Mouse (Mus musculus) limb, embryonic 11.5 days (tissue): Measurements from ENCODE around the gene Trim45. TPM values are rescaled to one million over a fixed set of nuclear protein-coding genes. Genes with fewer than 3 reads are reported as not detected.

ENCODE experiments used
- ATAC-seq: fragments of 200-750 bp; cut with Nextera tagmentation; 2 replicates; pipeline ENCODE4 v1.8.0; 2017; ENCODE audit warnings: low read depth; ENCODE audit not compliant: insufficient number of reproducible peaks, low FRiP score, low TSS enrichment
- DNase-seq: peaks from one replicate; pipeline ENCODE4 v3.0.0-alpha.2; 2015; ENCODE audit warnings: low spot score
- H3K27ac ChIP-seq: fragments of 300-500 bp; sonication (generic); replicated peaks from 2 replicates; pipeline ENCODE4 v1.5.1; 2014; ENCODE audit warnings: low read depth, mild to moderate bottlenecking, low read length
- H3K27me3 ChIP-seq: fragments of 300-500 bp; sonication (generic); 2 replicates; pipeline ENCODE4 v1.6.1; 2014; ENCODE audit warnings: mild to moderate bottlenecking, low read length, mixed read lengths; ENCODE audit not compliant: control insufficient read depth, insufficient read depth
- H3K36me3 ChIP-seq: fragments of 300-500 bp; sonication (generic); 2 replicates; pipeline ENCODE4 v1.6.1; 2014; ENCODE audit warnings: mild to moderate bottlenecking, low read length, moderate library complexity, mixed read lengths; ENCODE audit not compliant: control insufficient read depth, insufficient read depth
- H3K4me1 ChIP-seq: fragments of 300-500 bp; sonication (generic); 2 replicates; pipeline ENCODE4 v1.6.1; 2014; ENCODE audit warnings: low read length, mixed read lengths; ENCODE audit not compliant: control insufficient read depth, insufficient read depth
- H3K4me2 ChIP-seq: fragments of 300-500 bp; sonication (generic); 2 replicates; pipeline ENCODE4 v1.6.1; 2014; ENCODE audit warnings: low read depth, mild to moderate bottlenecking, moderate library complexity; ENCODE audit not compliant: severe bottlenecking
- H3K4me3 ChIP-seq: fragments of 300-500 bp; sonication (generic); 2 replicates; pipeline ENCODE4 v1.5.1; 2014; ENCODE audit warnings: low read depth, low read length
- H3K9ac ChIP-seq: fragments of 300-500 bp; sonication (generic); 2 replicates; pipeline ENCODE4 v1.6.1; 2014; ENCODE audit warnings: mild to moderate bottlenecking, low read length
- H3K9me3 ChIP-seq: fragments of 300-500 bp; sonication (generic); 2 replicates; pipeline ENCODE4 v1.6.1; 2016; ENCODE audit warnings: low read length; ENCODE audit not compliant: control insufficient read depth
- WGBS: fragments of 180-500 bp; shearing (Covaris S2); extraction: QIAGEN DNeasy Blood & Tissue Kit; methylation state at CpG from one replicate; pipeline ENCODE4 v1.1.7; 2014; 5-methylcytosine and 5-hydroxymethylcytosine counted together
- polyA plus RNA-seq: library from polyadenylated mRNA; unstranded; fragments of >200 nt; fragmentation: Nextera tagmentation; extraction: Ambion mirVana; gene quantifications from 2 replicates; pipeline ENCODE4 v1.2.1, GENCODE M21; 2014

The Trim45 gene
- polyA plus RNA-seq, 1 experiment from 2014 or later, result 7.6 TPM

DNA sequence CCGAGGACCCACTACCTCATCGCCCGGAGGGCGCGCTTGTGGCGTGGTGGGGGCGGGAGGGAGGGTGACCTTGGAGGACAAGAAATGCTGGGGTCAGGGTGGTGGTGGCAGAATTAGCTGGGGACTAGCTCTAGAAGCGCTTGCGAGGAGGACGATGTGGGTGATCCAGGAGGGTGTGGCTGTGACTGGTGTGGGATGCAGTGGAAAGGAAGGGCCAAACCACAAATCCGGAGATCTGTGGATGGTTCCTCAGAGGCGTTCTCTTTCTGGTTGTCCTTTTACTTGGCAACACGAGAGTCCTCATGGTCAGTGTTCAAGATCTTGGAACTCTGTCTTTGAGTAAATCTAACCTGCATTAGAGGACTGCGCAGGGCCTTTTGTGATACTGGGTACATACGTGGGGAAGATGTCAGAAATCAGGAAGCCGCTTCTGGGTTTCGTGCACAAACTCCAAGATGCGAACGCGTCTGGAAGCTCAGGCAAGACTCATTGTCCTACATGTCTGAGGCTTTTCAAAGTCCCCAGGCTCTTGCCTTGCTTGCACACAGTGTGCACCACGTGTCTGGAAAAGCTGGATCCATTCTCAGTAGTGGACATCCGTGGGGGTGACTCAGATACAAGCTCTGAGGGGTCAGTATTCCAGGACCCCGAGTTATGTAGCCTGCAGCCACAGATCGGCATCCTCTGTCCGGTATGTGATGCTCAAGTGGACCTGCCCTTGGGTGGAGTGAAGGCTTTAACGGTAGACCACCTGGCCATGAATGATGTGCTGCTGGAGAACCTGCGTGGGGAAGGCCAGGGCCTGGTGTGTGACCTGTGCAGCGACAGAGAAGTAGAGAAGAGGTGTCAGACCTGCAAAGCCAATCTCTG lies 739 bp downstream of the Trim45 start:
- Histone ChIP-seq H3K4me1 (peaks cover 8% of the 10 kb centered on the region; the same call in 1 of the 2 replicates), H3K27ac (peak overlapping the region; percentile 51), H3K27me3 (no peaks in the 10 kb centered on the region), H3K36me3 (no peaks in the 10 kb centered on the region), H3K9me3 (no peaks in the 10 kb centered on the region), H3K9ac (peak overlapping the region; percentile 72), H3K4me3 (peak overlapping the region; percentile 46), H3K4me2 (peak overlapping the region; percentile 68)
- 42% methylated on average over 28 of the region's 28 CpGs for WGBS
- no peak for DNase-seq
- ATAC-seq, result peak; percentile 33; the same call in 1 of the 2 replicates

DNA sequence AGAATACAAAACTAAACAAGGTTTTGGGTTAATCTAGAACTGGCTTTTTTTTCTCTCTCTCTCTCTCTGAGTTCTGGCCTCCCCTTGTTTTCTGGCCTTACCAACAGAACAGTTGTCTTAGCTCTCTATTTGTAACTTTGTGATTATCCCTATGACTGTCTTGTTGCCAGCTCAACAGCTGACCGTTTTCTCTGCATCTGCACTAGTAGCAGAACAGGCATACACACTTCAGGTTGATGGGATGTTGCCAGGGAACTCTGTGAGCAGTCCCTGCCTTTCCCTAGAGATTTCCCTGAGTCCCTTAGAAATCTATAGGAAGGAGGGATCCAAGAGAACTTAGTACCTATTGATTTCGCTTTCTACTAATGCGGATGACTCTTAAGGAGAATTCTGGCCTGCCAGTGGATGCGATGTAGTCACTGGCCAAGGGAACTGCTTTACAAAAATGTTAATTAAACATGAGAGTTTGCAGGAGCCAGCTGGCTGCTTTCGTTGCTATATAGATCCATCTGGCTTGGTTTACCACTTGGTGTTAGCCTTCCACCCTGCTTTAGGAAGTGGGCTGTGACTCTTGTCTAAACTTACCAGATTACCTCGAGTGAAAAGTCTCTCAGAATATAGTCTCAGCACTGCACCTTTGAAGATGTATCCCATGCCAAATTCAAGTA lies 2.2 kb downstream of the Trim45 start:
- H3K9ac ChIP-seq, result no peak overlapping the region
- DNase-seq (no peak), ATAC-seq (no peak)
- H3K4me2 ChIP-seq, result no peak overlapping the region
- H3K4me3 ChIP-seq, result no peak overlapping the region
- WGBS, result 77% methylated on average over 6 of the region's 6 CpGs
- H3K27ac ChIP-seq, result no peak overlapping the region
- no peaks in the 10 kb centered on the region for H3K27me3 ChIP-seq
- H3K36me3 ChIP-seq, result no peaks in the 10 kb centered on the region
- peaks cover 8% of the 10 kb centered on the region; the same call in 1 of the 2 replicates for H3K4me1 ChIP-seq
- no peaks in the 10 kb centered on the region for H3K9me3 ChIP-seq

DNA sequence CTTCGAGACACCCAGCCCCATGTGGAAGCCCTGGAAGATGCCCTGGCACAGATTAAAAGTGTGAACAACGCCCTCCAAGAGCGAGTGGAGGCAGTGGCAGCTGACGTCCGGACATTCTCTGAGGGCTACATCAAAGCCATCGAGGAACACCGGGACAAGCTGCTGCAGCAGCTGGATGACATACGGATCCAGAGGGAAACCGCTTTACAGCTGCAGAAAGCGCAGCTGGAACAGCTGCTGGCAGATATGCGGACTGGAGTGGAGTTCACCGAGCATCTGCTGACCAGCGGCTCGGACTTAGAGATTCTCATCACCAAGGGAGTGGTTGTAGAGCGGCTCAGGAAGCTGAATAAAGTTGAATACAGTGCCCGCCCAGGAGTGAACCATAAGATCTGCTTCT lies 3.2 kb downstream of the Trim45 start:
- Histone ChIP-seq H3K9ac (no peak overlapping the region), H3K27ac (no peak overlapping the region), H3K36me3 (no peaks in the 10 kb centered on the region), H3K27me3 (no peaks in the 10 kb centered on the region), H3K9me3 (no peaks in the 10 kb centered on the region), H3K4me2 (no peak overlapping the region), H3K4me3 (no peak overlapping the region), H3K4me1 (peaks cover 8% of the 10 kb centered on the region; the same call in 1 of the 2 replicates)
- no peak for ATAC-seq
- WGBS, result 61% methylated on average over 16 of the region's 16 CpGs
- peak; percentile 40 for DNase-seq

DNA sequence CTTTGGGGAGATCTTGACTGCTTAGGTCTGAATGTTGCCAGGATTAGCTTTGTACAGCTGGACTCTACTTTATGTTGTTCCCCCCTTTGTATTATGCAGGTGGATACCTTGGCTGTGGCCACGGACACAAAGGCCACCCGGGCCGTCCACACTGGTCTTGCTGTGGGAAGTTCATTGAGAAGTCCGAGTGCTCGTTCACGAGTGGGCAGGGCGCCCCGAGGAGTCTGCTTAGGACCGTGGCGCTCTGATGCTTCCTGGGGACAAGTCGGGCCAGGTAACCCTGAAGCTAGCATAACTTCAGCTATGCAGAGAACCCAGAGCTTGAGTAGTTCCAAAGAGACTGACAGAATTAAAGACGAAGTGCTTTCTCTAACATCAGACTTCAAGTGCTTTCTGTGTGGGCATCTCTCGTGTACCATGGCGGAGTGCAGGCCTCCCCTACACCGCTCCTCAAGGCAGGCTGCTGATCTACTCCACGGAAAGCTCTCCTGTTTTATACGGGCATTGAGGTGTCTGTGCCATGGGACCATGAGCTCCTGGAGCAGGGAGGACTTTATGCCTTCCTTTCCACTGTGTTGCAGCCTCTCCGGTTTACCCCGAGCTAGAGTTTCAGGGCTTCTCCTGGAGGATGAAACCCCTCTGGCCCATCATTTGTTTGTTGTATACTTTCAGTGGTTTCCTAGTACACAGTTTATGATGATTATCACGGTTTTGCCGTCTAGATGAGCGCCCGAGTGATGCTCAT lies 9.5 kb downstream of the Trim45 start:
- Histone ChIP-seq H3K4me1 (no peaks in the 10 kb centered on the region), H3K36me3 (0 out of 2 replicates have a peak, but pooled peaks cover 3% of the 10 kb centered on the region), H3K9me3 (no peaks in the 10 kb centered on the region), H3K9ac (no peak overlapping the region), H3K27ac (no peak overlapping the region), H3K4me2 (no peak overlapping the region), H3K27me3 (no peaks in the 10 kb centered on the region), H3K4me3 (no peak overlapping the region)
- no peak for DNase-seq
- no peak for ATAC-seq
- 95% methylated on average over 23 of the region's 23 CpGs for WGBS

DNA sequence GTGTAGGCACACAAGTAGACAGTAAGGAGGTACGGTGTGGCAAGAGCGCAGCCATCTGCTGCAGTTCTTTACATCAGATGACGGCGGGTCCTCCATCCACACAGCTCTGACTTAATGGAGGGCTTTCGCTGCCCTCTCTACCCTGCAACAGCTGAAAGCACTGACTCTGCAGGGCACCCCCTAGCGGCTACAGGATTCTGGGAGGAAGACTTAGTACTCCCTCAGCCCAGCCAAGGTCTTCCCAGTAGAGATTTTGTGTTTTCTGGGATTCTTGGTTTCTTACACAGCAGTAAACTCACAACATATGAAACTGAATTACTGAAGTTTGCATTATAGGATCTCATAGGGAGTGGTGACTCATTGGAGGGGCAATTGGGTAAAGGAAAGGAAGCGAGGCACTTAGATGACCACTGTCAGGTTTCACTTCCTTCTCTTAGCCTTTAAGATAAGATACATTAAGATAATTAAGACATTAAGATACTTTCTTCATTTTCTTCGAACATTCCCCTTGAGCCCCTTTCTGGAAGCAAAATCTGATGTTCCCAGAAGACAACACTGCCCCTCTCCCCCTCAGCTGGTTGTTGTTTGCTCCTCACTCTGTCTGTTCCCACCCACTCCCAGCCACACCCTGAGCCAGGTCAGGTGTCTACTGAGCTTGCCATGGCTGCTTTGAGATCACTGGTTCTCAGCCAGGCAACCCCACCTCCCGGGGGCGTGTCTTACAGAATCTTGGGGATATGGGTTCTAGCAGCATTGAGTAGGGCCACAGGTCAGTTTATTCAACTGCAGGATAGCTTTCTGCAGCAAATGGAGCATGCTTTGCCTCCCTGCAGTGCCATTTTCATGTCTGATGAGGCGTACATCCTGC lies 10.3 kb downstream of the Trim45 start:
- WGBS, result 74% methylated on average over 11 of the region's 11 CpGs
- no peak for ATAC-seq

DNA sequence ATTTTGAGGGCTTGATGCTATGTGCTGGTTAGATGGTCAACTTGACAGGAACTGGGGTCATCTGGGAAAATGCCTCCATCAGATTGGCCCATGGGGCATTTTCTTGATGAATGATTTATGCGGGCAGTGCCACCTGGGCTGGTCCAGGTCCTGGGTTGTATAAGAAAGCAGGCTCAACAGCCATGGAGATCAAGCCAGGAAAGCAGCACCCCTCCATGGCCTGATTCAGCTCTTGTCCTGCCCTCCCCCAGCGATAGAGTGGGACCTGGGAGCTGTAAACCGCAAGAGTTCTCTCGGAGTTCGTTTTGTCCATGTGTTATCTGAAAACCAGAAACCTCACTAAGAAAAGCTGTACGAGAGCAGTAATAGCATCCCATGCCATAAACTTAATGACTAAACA lies 13.5 kb downstream of the Trim45 start:
- ATAC-seq (no peak), DNase-seq (no peak)
- WGBS, result 56% methylated on average over 6 of the region's 6 CpGs
- Histone ChIP-seq H3K9me3 (no peaks in the 10 kb centered on the region), H3K27ac (no peak overlapping the region), H3K27me3 (no peaks in the 10 kb centered on the region), H3K4me1 (no peaks in the 10 kb centered on the region), H3K4me3 (no peak overlapping the region), H3K36me3 (peaks cover 13% of the 10 kb centered on the region; the same call in 1 of the 2 replicates), H3K4me2 (no peak overlapping the region), H3K9ac (no peak overlapping the region)

More for the DNA sequence above, 10.3 kb downstream of the Trim45 start:
- Histone ChIP-seq H3K36me3 (0 out of 2 replicates have a peak, but pooled peaks cover 3% of the 10 kb centered on the region), H3K9me3 (no peaks in the 10 kb centered on the region), H3K27ac (no peak overlapping the region), H3K4me1 (no peaks in the 10 kb centered on the region), H3K9ac (no peak overlapping the region), H3K4me3 (no peak overlapping the region), H3K4me2 (no peak overlapping the region), H3K27me3 (no peaks in the 10 kb centered on the region)
- no peak for DNase-seq

DNA sequence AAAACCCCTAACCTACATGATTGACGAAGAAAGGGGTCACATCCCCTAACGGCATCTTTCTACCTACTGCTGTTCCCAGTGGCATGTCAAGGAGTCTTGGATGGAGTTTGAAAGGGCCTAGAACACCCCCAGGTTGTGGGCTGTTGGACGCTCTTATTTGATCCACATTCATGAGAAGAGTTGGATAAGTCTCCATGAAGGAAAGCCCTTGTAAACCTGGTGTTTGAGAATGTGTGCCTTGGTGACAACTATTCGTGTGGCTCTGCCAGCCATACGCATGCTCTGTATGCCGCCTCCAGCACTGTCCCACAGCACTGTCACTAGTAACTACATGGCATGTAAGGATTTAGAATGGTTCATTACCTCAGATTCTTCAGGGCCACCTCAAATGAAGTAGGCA lies 14.2 kb downstream of the Trim45 start:
- DNase-seq (no peak), ATAC-seq (no peak)
- no peaks in the 10 kb centered on the region for H3K27me3 ChIP-seq
- H3K4me3 ChIP-seq, result no peak overlapping the region
- H3K4me1 ChIP-seq, result no peaks in the 10 kb centered on the region
- no peak overlapping the region for H3K4me2 ChIP-seq
- WGBS, result 95% methylated on average over 6 of the region's 6 CpGs
- H3K27ac ChIP-seq, result no peak overlapping the region
- no peak overlapping the region for H3K9ac ChIP-seq
- no peaks in the 10 kb centered on the region for H3K9me3 ChIP-seq
- peaks cover 18% of the 10 kb centered on the region; the same call in 1 of the 2 replicates for H3K36me3 ChIP-seq
